Mouse (Mus musculus): ENCODE measurements at regions not wholly inside any gene's neighbourhood (a gene's known extent, or its start where the extent isn't known, plus 50 kb on each side); places are given as distances from the start of the nearest gene placed in this dataset.

DNA sequence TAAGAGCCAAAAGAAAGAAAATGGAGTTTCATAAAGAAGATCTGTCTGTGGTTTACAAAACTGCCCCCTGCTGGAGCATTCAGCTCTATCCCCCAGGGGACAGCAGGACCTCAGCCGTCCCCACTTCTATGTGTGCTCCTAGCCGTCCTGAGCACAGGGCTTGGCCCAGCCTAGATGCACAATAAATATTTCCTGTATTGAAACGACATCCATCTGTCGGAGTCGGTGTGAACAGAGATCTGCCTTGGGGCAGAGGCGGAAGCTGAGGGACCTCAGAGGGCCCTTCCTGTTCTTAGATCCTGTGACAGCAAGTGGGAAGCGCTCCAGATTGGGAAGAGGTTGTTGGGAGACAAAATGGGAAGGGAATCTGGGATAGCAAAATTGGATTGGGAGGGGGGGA lies 62.5 kb upstream of the Cxcl14 start:
- TF ChIP-seq CTCF (IDR thresholded peaks at IDR 0.05; ENCODE audit: low read depth), result no peak
- no peak for TF ChIP-seq EP300 (IDR thresholded peaks at IDR 0.05; ENCODE audit: low read depth)

All from heart, postnatal 0 days (tissue).